Mouse (Mus musculus) embryonic facial prominence, embryonic 11.5 days (tissue): ENCODE measurements at regions not wholly inside any gene's neighbourhood (a gene's known extent, or its start where the extent isn't known, plus 50 kb on each side); places are given as distances from the start of the nearest gene placed in this dataset.
A peak's percentile ranks its signal among the peaks of the same experiment; 100 is the strongest.

Source experiments
- ATAC-seq: fragments of 200-750 bp; cut with Nextera tagmentation; replicated peaks from 2 replicates; pipeline ENCODE4 v1.8.0; 2017; ENCODE audit warnings: low read depth; ENCODE audit not compliant: insufficient number of reproducible peaks, low FRiP score, low TSS enrichment
- DNase-seq: peaks from one replicate; pipeline ENCODE4 v3.0.0-alpha.2; 2015; ENCODE audit warnings: low spot score
- H3K27ac ChIP-seq: fragments of 300-500 bp; sonication (generic); replicated peaks from 2 replicates; pipeline ENCODE4 v1.5.1; 2014; ENCODE audit warnings: mild to moderate bottlenecking, low read depth, low read length, control low read depth
- H3K27me3 ChIP-seq: fragments of 300-500 bp; sonication (generic); 2 replicates; pipeline ENCODE4 v1.6.1; 2014; ENCODE audit warnings: mild to moderate bottlenecking, low read length, moderate library complexity, mixed read lengths; ENCODE audit not compliant: control insufficient read depth, insufficient read depth
- H3K36me3 ChIP-seq: fragments of 300-500 bp; sonication (generic); replicated peaks from 2 replicates; pipeline ENCODE4 v1.6.1; 2014; ENCODE audit warnings: low read depth, mild to moderate bottlenecking, low read length, moderate library complexity, mixed read lengths; ENCODE audit not compliant: control insufficient read depth, insufficient read depth
- H3K4me1 ChIP-seq: fragments of 300-500 bp; sonication (generic); 2 replicates; pipeline ENCODE4 v1.6.1; 2014; ENCODE audit warnings: low read length, mixed read lengths; ENCODE audit not compliant: control insufficient read depth, insufficient read depth
- H3K4me2 ChIP-seq: fragments of 300-500 bp; sonication (generic); 2 replicates; pipeline ENCODE4 v1.6.1; 2014; ENCODE audit warnings: low read depth, mild to moderate bottlenecking, control low read depth, low read length, moderate library complexity
- H3K4me3 ChIP-seq: fragments of 300-500 bp; sonication (generic); 2 replicates; pipeline ENCODE4 v1.5.1; 2014; ENCODE audit warnings: low read depth, low read length, control low read depth
- H3K9ac ChIP-seq: fragments of 300-500 bp; sonication (generic); replicated peaks from 2 replicates; pipeline ENCODE4 v1.6.1; 2014; ENCODE audit warnings: mild to moderate bottlenecking, control low read depth, low read length
- H3K9me3 ChIP-seq: fragments of 300-500 bp; sonication (generic); replicated peaks from 2 replicates; pipeline ENCODE4 v1.6.1; 2016; ENCODE audit warnings: mild to moderate bottlenecking, low read length, inconsistent platforms, mixed read lengths; ENCODE audit not compliant: control insufficient read depth
- WGBS: fragments of 180-500 bp; shearing (Covaris S2); extraction: QIAGEN DNeasy Blood & Tissue Kit; methylation state at CpG from one replicate; pipeline ENCODE4 v1.1.7; 2014; 5-methylcytosine and 5-hydroxymethylcytosine counted together

DNA sequence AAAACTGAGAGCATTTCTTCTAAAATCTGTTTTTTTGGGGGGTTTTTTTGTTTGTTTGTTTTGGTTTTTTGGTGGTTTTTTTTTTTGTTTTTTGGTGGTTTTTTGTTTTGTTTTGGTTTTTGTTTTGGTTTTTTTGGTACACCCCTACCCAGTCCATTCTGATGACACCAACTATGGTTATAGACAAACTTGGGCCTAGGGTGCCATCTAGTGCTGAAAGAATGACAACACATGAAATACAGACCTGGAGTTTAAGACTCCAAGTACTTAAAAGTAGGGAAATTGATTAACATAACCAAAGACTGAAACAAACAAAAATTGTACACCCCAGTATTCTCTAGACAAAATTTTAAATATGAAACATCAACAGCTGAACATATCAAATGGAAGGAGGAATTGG, 76.0 kb upstream of the Ano5 start:
- H3K4me2 ChIP-seq = no peak overlapping the region
- no peaks in the 10 kb centered on the region for H3K36me3 ChIP-seq
- no peak overlapping the region for H3K4me3 ChIP-seq
- no peak overlapping the region for H3K27ac ChIP-seq
- no peaks in the 10 kb centered on the region for H3K4me1 ChIP-seq
- ATAC-seq (no peak), DNase-seq (peak; percentile 81)
- no peak overlapping the region for H3K9ac ChIP-seq
- H3K27me3 ChIP-seq = no peaks in the 10 kb centered on the region
- no peaks in the 10 kb centered on the region for H3K9me3 ChIP-seq

DNA sequence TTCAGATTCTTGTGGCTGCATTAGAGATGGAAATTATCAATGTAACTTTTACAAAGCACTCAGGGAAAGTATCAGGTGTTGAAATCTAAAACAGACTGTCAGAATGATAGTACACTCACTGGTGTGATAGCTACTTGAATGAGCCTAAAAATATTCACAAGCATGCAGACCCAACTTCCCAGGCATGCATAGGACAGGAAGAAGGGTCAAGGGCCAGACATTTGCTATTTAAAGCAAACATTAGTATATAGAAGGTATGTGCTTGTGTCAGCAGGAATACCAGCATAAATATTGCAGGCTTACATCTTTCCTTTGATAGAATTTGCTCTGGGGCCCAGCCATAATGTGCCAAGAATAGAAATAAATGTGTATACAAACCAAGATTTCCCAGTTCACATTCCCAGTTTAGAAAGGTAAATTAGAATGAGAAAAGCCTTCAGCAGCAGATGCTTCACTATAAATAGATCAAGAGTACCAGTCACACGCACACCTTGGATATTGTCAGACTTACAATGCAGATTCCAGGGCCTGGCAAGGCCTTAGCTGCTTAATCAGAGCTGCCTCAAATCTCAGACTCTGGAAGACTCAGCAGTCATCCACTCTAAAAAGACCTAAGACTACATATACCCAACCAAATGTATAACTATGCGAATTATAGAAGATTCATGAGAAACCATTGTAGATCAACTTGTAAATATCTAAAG, 55.7 kb upstream of the Ano5 start:
- DNase-seq (peak; percentile 6), ATAC-seq (no peak)
- H3K27me3 ChIP-seq = no peaks in the 10 kb centered on the region
- no peaks in the 10 kb centered on the region for H3K36me3 ChIP-seq
- no peak overlapping the region for H3K4me2 ChIP-seq
- H3K4me1 ChIP-seq = no peaks in the 10 kb centered on the region
- H3K9me3 ChIP-seq = no peaks in the 10 kb centered on the region
- no peak overlapping the region for H3K4me3 ChIP-seq
- WGBS = 82% methylated on average over 2 of the region's 2 CpGs
- H3K27ac ChIP-seq = no peak overlapping the region
- no peak overlapping the region for H3K9ac ChIP-seq

DNA sequence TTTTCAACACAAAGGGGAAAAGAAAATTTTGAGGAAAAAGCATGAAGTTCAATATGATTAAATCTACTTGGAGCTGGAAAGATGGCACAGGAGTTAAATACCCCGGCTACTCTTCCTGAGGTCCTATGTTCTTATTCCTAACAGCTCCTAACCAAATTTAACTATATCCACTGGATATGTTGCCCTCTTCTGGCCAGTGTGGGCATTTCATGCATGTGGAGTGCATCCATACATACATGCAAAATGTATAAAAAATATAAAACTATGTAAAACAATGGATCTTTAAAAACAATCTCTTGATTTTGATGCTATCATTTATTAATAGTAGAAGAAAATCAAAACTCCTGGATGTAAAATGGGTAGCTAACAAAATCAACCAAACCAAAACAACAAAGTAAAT, 52.1 kb upstream of the Ano5 start:
- H3K9ac ChIP-seq = no peak overlapping the region
- ATAC-seq (no peak), DNase-seq (peak; percentile 26)
- H3K36me3 ChIP-seq = no peaks in the 10 kb centered on the region
- no peaks in the 10 kb centered on the region for H3K4me1 ChIP-seq
- no peak overlapping the region for H3K4me2 ChIP-seq
- 88% methylated on average over 1 of the region's 1 CpGs for WGBS
- no peak overlapping the region for H3K27ac ChIP-seq
- H3K27me3 ChIP-seq = no peaks in the 10 kb centered on the region
- no peaks in the 10 kb centered on the region for H3K9me3 ChIP-seq
- no peak overlapping the region for H3K4me3 ChIP-seq
